Mouse (Mus musculus) stomach, embryonic 14.5 days (tissue): ENCODE measurements around the gene Gm20388. TPM values are rescaled to one million over a fixed set of nuclear protein-coding genes. Genes with fewer than 3 reads are reported as not detected.
A peak's percentile ranks its signal among the peaks of the same experiment; 100 is the strongest.

Experiments
- ATAC-seq: fragments of 200-750 bp; cut with Nextera tagmentation; 2 replicates; pipeline ENCODE4 v1.8.0; 2017; ENCODE audit warnings: low read depth, moderate TSS enrichment; ENCODE audit not compliant: insufficient number of reproducible peaks, insufficient read depth, low FRiP score
- H3K27ac ChIP-seq: fragments of 300-500 bp; sonication (generic); 2 replicates; pipeline ENCODE4 v1.5.1; 2014; ENCODE audit warnings: mild to moderate bottlenecking, low read length, moderate library complexity, mixed read lengths
- H3K27me3 ChIP-seq: fragments of 300-500 bp; sonication (generic); 2 replicates; pipeline ENCODE4 v1.6.1; 2014; ENCODE audit warnings: low read length, control low read depth, mixed read lengths; ENCODE audit not compliant: control insufficient read depth, insufficient read depth
- H3K36me3 ChIP-seq: fragments of 300-500 bp; sonication (generic); 2 replicates; pipeline ENCODE4 v1.6.1; 2014; ENCODE audit warnings: mild to moderate bottlenecking, control low read depth, low read length, moderate library complexity, mixed read lengths; ENCODE audit not compliant: control insufficient read depth, insufficient read depth
- H3K4me1 ChIP-seq: fragments of 300-500 bp; sonication (generic); 2 replicates; pipeline ENCODE4 v1.6.1; 2014; ENCODE audit warnings: low read length, control low read depth, mixed read lengths; ENCODE audit not compliant: control insufficient read depth, insufficient read depth
- H3K4me2 ChIP-seq: fragments of 300-500 bp; sonication (generic); replicated peaks from 2 replicates; pipeline ENCODE4 v1.6.1; 2014; ENCODE audit warnings: low read depth, low read length, control low read depth
- H3K4me3 ChIP-seq: fragments of 300-500 bp; sonication (generic); 2 replicates; pipeline ENCODE4 v1.5.1; 2014; ENCODE audit warnings: low read depth, low read length, control low read depth
- H3K9ac ChIP-seq: fragments of 300-500 bp; sonication (generic); replicated peaks from 2 replicates; pipeline ENCODE4 v1.6.1; 2014; ENCODE audit warnings: low read depth, mild to moderate bottlenecking, control low read depth, low read length, moderate library complexity, mixed read lengths
- H3K9me3 ChIP-seq: fragments of 300-500 bp; sonication (generic); 2 replicates; pipeline ENCODE4 v1.6.1; 2016; ENCODE audit warnings: low read depth, low read length, control low read depth; ENCODE audit not compliant: control insufficient read depth
- WGBS: fragments of 180-500 bp; shearing (Covaris S2); extraction: QIAGEN DNeasy Blood & Tissue Kit; methylation state at CpG from one replicate; pipeline ENCODE4 v1.1.7; 2014; 5-methylcytosine and 5-hydroxymethylcytosine counted together
- polyA plus RNA-seq: library from polyadenylated mRNA; unstranded; fragments of >200 nt; fragmentation: Nextera tagmentation; extraction: Ambion mirVana; gene quantifications from 2 replicates; pipeline ENCODE4 v1.2.1, GENCODE M21; 2014

The Gm20388 gene
- polyA plus RNA-seq, 1 experiment from 2014 or later: 11.4 TPM

GRCm38 (mm10) chr8:120622161-120622560 lies 711.5 kb downstream of the Gm20388 start:
- H3K27ac ChIP-seq: no peak overlapping the region
- H3K4me2 ChIP-seq: no peak overlapping the region
- H3K36me3 ChIP-seq: no peaks in the 10 kb centered on the region
- no peaks in the 10 kb centered on the region for H3K9me3 ChIP-seq
- no peak overlapping the region for H3K4me3 ChIP-seq
- no peaks in the 10 kb centered on the region for H3K4me1 ChIP-seq
- no peak for ATAC-seq
- WGBS: 57% methylated on average over 14 of the region's 14 CpGs
- H3K27me3 ChIP-seq: no peaks in the 10 kb centered on the region
- no peak overlapping the region for H3K9ac ChIP-seq

- Histone ChIP-seq H3K9me3 (no peaks in the 10 kb centered on the region), H3K36me3 (no peaks in the 10 kb centered on the region), H3K4me3 (no peak overlapping the region), H3K9ac (no peak overlapping the region), H3K4me1 (no peaks in the 10 kb centered on the region), H3K27ac (no peak overlapping the region), H3K4me2 (no peak overlapping the region), H3K27me3 (no peaks in the 10 kb centered on the region)
- no peak for ATAC-seq
- WGBS: 45% methylated on average over 2 of the region's 2 CpGs
These were observed 713.0 kb downstream of the Gm20388 start for GRCm38 (mm10) chr8:120623608-120624007.

- H3K9me3 ChIP-seq: no peaks in the 10 kb centered on the region
- no peak for ATAC-seq
- H3K4me3 ChIP-seq: no peak overlapping the region
- no peak overlapping the region for H3K27ac ChIP-seq
- no peak overlapping the region for H3K4me2 ChIP-seq
- H3K27me3 ChIP-seq: no peaks in the 10 kb centered on the region
- 50% methylated on average over 11 of the region's 11 CpGs for WGBS
- H3K36me3 ChIP-seq: no peaks in the 10 kb centered on the region
- no peaks in the 10 kb centered on the region for H3K4me1 ChIP-seq
- no peak overlapping the region for H3K9ac ChIP-seq
These were observed 715.8 kb downstream of the Gm20388 start for GRCm38 (mm10) chr8:120626461-120626860.

GRCm38 (mm10) chr8:120627298-120627697 lies 716.7 kb downstream of the Gm20388 start:
- ATAC-seq: no peak
- no peaks in the 10 kb centered on the region for H3K36me3 ChIP-seq
- no peak overlapping the region for H3K27ac ChIP-seq
- no peaks in the 10 kb centered on the region for H3K27me3 ChIP-seq
- H3K4me1 ChIP-seq: no peaks in the 10 kb centered on the region
- H3K9me3 ChIP-seq: no peaks in the 10 kb centered on the region
- no peak overlapping the region for H3K4me2 ChIP-seq
- no peak overlapping the region for H3K9ac ChIP-seq
- no peak overlapping the region for H3K4me3 ChIP-seq
- 85% methylated on average over 5 of the region's 5 CpGs for WGBS

- Histone ChIP-seq H3K9ac (no peak overlapping the region), H3K4me2 (no peak overlapping the region), H3K4me1 (0 out of 2 replicates have a peak, but pooled peaks cover 9% of the 10 kb centered on the region), H3K4me3 (no peak overlapping the region), H3K27ac (no peak overlapping the region), H3K9me3 (no peaks in the 10 kb centered on the region), H3K27me3 (peaks cover 3% of the 10 kb centered on the region; the same call in 1 of the 2 replicates), H3K36me3 (no peaks in the 10 kb centered on the region)
- WGBS: 46% methylated on average over 5 of the region's 5 CpGs
- ATAC-seq: no peak
These were observed 719.4 kb downstream of the Gm20388 start for GRCm38 (mm10) chr8:120630031-120630430.

- WGBS: 46% methylated on average over 6 of the region's 6 CpGs
- no peak for ATAC-seq
- no peaks in the 10 kb centered on the region for H3K9me3 ChIP-seq
- no peaks in the 10 kb centered on the region for H3K36me3 ChIP-seq
- H3K4me3 ChIP-seq: no peak overlapping the region
- no peak overlapping the region for H3K9ac ChIP-seq
- no peak overlapping the region for H3K27ac ChIP-seq
- H3K4me1 ChIP-seq: 0 out of 2 replicates have a peak, but pooled peaks cover 9% of the 10 kb centered on the region
- H3K27me3 ChIP-seq: peaks cover 3% of the 10 kb centered on the region; the same call in 1 of the 2 replicates
- H3K4me2 ChIP-seq: no peak overlapping the region
These were observed 720.2 kb downstream of the Gm20388 start for GRCm38 (mm10) chr8:120630848-120631247.

GRCm38 (mm10) chr8:120631441-120632375 lies 721.1 kb downstream of the Gm20388 start:
- Histone ChIP-seq H3K27me3 (peaks cover 3% of the 10 kb centered on the region; the same call in 1 of the 2 replicates), H3K4me3 (no peak overlapping the region), H3K4me2 (no peak overlapping the region), H3K9ac (no peak overlapping the region), H3K4me1 (0 out of 2 replicates have a peak, but pooled peaks cover 9% of the 10 kb centered on the region), H3K36me3 (no peaks in the 10 kb centered on the region), H3K27ac (no peak overlapping the region), H3K9me3 (no peaks in the 10 kb centered on the region)
- WGBS: 82% methylated on average over 21 of the region's 21 CpGs
- no peak for ATAC-seq

- Histone ChIP-seq H3K9ac (no peak overlapping the region), H3K27me3 (peaks cover 3% of the 10 kb centered on the region; the same call in 1 of the 2 replicates), H3K9me3 (no peaks in the 10 kb centered on the region), H3K27ac (no peak overlapping the region), H3K4me3 (peak overlapping the region; percentile 61; the same call in 1 of the 2 replicates), H3K36me3 (no peaks in the 10 kb centered on the region), H3K4me1 (0 out of 2 replicates have a peak, but pooled peaks cover 9% of the 10 kb centered on the region), H3K4me2 (peak overlapping the region; percentile 100)
- no peak for ATAC-seq
- 38% methylated on average over 17 of the region's 17 CpGs for WGBS
These were observed 722.5 kb downstream of the Gm20388 start for GRCm38 (mm10) chr8:120632969-120633664.
